Mouse (Mus musculus): ENCODE data around the gene Tln1.

Tln1 gene

GRCm38 (mm10) chr4:43503506-43503905, 59.0 kb downstream of the Tln1 start:
- H3K4me3 ChIP-seq (replicated peaks; ENCODE audit: low read length), result no peak overlapping the region
- TF ChIP-seq NANOG (IDR thresholded peaks at IDR 0.05; ENCODE audit: borderline replicate concordance, low read length) (no peak), CTCF (conservative IDR thresholded peaks at IDR 0.05; ENCODE audit: low read length) (no peak), POU5F1 (IDR thresholded peaks at IDR 0.05; ENCODE audit: borderline replicate concordance, low read length) (no peak)
- H3K9me3 ChIP-seq (ENCODE audit: low read length), result no peaks in the 10 kb centered on the region
- peaks cover 1% of the 10 kb centered on the region for H3K36me3 ChIP-seq (ENCODE audit: insufficient read depth, low read length)
- H3K27me3 ChIP-seq (ENCODE audit: insufficient read depth, low read length), result peaks cover 60% of the 10 kb centered on the region
- peaks cover 37% of the 10 kb centered on the region for H3K4me1 ChIP-seq (replicated peaks; ENCODE audit: low read depth, low read length)

DNA sequence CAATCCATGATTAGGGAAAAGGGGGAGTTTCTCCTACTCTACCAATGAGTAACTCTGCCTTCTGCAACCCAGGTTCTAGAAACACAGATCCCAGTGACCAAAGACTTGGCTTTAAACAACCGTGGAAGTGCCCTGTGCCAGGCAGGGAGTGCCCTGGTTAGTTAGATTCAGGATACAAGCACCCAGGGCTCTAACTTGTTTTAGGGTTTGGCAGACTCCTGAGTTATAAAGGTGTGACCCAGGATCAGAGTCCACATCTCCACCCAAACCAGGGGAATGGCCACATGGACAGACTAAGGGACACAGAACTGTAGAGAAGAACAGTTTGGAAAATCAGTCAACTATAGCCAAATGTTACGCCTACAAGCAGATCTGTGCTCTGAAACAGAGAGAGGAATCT, 59.5 kb downstream of the Tln1 start:
- Histone ChIP-seq H3K27me3 (ENCODE audit: insufficient read depth, low read length) (peaks cover 61% of the 10 kb centered on the region), H3K9me3 (ENCODE audit: low read length) (no peaks in the 10 kb centered on the region), H3K4me1 (replicated peaks; ENCODE audit: low read depth, low read length) (peaks cover 37% of the 10 kb centered on the region), H3K36me3 (ENCODE audit: insufficient read depth, low read length) (peaks cover 6% of the 10 kb centered on the region), H3K4me3 (replicated peaks; ENCODE audit: low read length) (no peak overlapping the region)
- TF ChIP-seq NANOG (IDR thresholded peaks at IDR 0.05; ENCODE audit: borderline replicate concordance, low read length), result no peak
- no peak for TF ChIP-seq CTCF (conservative IDR thresholded peaks at IDR 0.05; ENCODE audit: low read length)
- no peak for TF ChIP-seq POU5F1 (IDR thresholded peaks at IDR 0.05; ENCODE audit: borderline replicate concordance, low read length)

GRCm38 (mm10) chr4:43499407-43500333, 62.8 kb downstream of the Tln1 start, which contains the start of gene Arhgef39:
Gene Arhgef39 (minus strand): TSS chr4:43499695.
- Histone ChIP-seq H3K4me3 (replicated peaks; ENCODE audit: low read length) (peak within 1 kb of the TSS; percentile 88), H3K36me3 (ENCODE audit: insufficient read depth, low read length) (peaks cover 39% of the 10 kb centered on the region), H3K4me1 (replicated peaks; ENCODE audit: low read depth, low read length) (peaks cover 52% of the 10 kb centered on the region), H3K9me3 (ENCODE audit: low read length) (no peaks in the 10 kb centered on the region), H3K27me3 (ENCODE audit: insufficient read depth, low read length) (peaks cover 37% of the 10 kb centered on the region)
- TF ChIP-seq POU5F1 (IDR thresholded peaks at IDR 0.05; ENCODE audit: borderline replicate concordance, low read length) (no peak), NANOG (IDR thresholded peaks at IDR 0.05; ENCODE audit: borderline replicate concordance, low read length) (no peak), CTCF (conservative IDR thresholded peaks at IDR 0.05; ENCODE audit: low read length) (no peak)

DNA sequence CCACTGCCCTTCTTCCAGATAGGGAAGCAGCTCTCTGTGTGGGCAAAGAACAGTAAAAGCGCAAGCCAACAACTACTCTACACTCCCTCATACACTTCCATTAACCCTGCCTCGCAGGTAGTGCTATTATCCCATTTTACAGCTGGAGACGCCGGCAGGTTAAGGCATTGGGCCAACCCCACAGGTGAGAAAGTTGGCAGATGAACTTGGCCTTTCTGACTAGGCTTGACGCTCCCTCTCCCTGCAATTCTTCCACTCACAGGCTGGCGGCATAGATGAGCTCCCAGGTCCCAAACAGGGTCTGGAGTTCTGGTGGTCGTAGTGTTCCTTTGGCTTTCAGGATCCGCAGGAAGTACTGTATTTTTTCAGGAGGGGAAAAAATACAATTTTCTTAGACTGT, 63.5 kb downstream of the Tln1 start:
- H3K27me3 ChIP-seq (ENCODE audit: insufficient read depth, low read length), result peaks cover 37% of the 10 kb centered on the region
- H3K9me3 ChIP-seq (ENCODE audit: low read length), result no peaks in the 10 kb centered on the region
- TF ChIP-seq CTCF (conservative IDR thresholded peaks at IDR 0.05; ENCODE audit: low read length) (peak; percentile 73), NANOG (IDR thresholded peaks at IDR 0.05; ENCODE audit: borderline replicate concordance, low read length) (no peak), POU5F1 (IDR thresholded peaks at IDR 0.05; ENCODE audit: borderline replicate concordance, low read length) (no peak)
- peaks cover 59% of the 10 kb centered on the region for H3K4me1 ChIP-seq (replicated peaks; ENCODE audit: low read depth, low read length)
- H3K4me3 ChIP-seq (replicated peaks; ENCODE audit: low read length), result peak overlapping the region; percentile 88
- peaks cover 40% of the 10 kb centered on the region for H3K36me3 ChIP-seq (ENCODE audit: insufficient read depth, low read length)

GRCm38 (mm10) chr4:43497946-43498345, 64.5 kb downstream of the Tln1 start:
- TF ChIP-seq NANOG (IDR thresholded peaks at IDR 0.05; ENCODE audit: borderline replicate concordance, low read length), result no peak
- TF ChIP-seq POU5F1 (IDR thresholded peaks at IDR 0.05; ENCODE audit: borderline replicate concordance, low read length), result no peak
- no peak for TF ChIP-seq CTCF (conservative IDR thresholded peaks at IDR 0.05; ENCODE audit: low read length)
- Histone ChIP-seq H3K36me3 (ENCODE audit: insufficient read depth, low read length) (peaks cover 40% of the 10 kb centered on the region), H3K27me3 (ENCODE audit: insufficient read depth, low read length) (peaks cover 30% of the 10 kb centered on the region), H3K4me1 (replicated peaks; ENCODE audit: low read depth, low read length) (peaks cover 63% of the 10 kb centered on the region), H3K9me3 (ENCODE audit: low read length) (no peaks in the 10 kb centered on the region), H3K4me3 (replicated peaks; ENCODE audit: low read length) (0 out of 2 replicates have a peak overlapping the region, but pooled peaks have one; percentile 4)

- H3K9me3 ChIP-seq (ENCODE audit: low read length), result no peaks in the 10 kb centered on the region
- TF ChIP-seq NANOG (IDR thresholded peaks at IDR 0.05; ENCODE audit: borderline replicate concordance, low read length), result no peak
- peaks cover 59% of the 10 kb centered on the region for H3K4me1 ChIP-seq (replicated peaks; ENCODE audit: low read depth, low read length)
- no peak overlapping the region for H3K4me3 ChIP-seq (replicated peaks; ENCODE audit: low read length)
- peaks cover 28% of the 10 kb centered on the region for H3K27me3 ChIP-seq (ENCODE audit: insufficient read depth, low read length)
- H3K36me3 ChIP-seq (ENCODE audit: insufficient read depth, low read length), result peaks cover 40% of the 10 kb centered on the region
Observed at GRCm38 (mm10) chr4:43497405-43497804, 65.1 kb downstream of the Tln1 start.

GRCm38 (mm10) chr4:43496587-43496986, 65.9 kb downstream of the Tln1 start:
- peaks cover 40% of the 10 kb centered on the region for H3K36me3 ChIP-seq (ENCODE audit: insufficient read depth, low read length)
- no peak overlapping the region for H3K4me3 ChIP-seq (replicated peaks; ENCODE audit: low read length)
- no peaks in the 10 kb centered on the region for H3K9me3 ChIP-seq (ENCODE audit: low read length)
- peaks cover 64% of the 10 kb centered on the region for H3K4me1 ChIP-seq (replicated peaks; ENCODE audit: low read depth, low read length)
- TF ChIP-seq NANOG (IDR thresholded peaks at IDR 0.05; ENCODE audit: borderline replicate concordance, low read length), result no peak
- TF ChIP-seq CTCF (conservative IDR thresholded peaks at IDR 0.05; ENCODE audit: low read length), result no peak
- TF ChIP-seq POU5F1 (IDR thresholded peaks at IDR 0.05; ENCODE audit: borderline replicate concordance, low read length), result no peak
- H3K27me3 ChIP-seq (ENCODE audit: insufficient read depth, low read length), result peaks cover 25% of the 10 kb centered on the region

- H3K36me3 ChIP-seq (ENCODE audit: insufficient read depth, low read length), result peaks cover 40% of the 10 kb centered on the region
- peaks cover 11% of the 10 kb centered on the region; the same call in 1 of the 2 replicates for H3K27me3 ChIP-seq (ENCODE audit: insufficient read depth, low read length)
- H3K4me3 ChIP-seq (replicated peaks; ENCODE audit: low read length), result peak overlapping the region; percentile 92
- H3K9me3 ChIP-seq (ENCODE audit: low read length), result no peaks in the 10 kb centered on the region
- no peak for TF ChIP-seq CTCF (conservative IDR thresholded peaks at IDR 0.05; ENCODE audit: low read length)
- no peak for TF ChIP-seq NANOG (IDR thresholded peaks at IDR 0.05; ENCODE audit: borderline replicate concordance, low read length)
- TF ChIP-seq POU5F1 (IDR thresholded peaks at IDR 0.05; ENCODE audit: borderline replicate concordance, low read length), result no peak
- H3K4me1 ChIP-seq (replicated peaks; ENCODE audit: low read depth, low read length), result peaks cover 56% of the 10 kb centered on the region
Observed at GRCm38 (mm10) chr4:43493846-43494240, 68.6 kb downstream of the Tln1 start.
